Mouse (Mus musculus) adipocyte (in vitro differentiated cells): ENCODE results near the gene Thrap3.
"Not testable (repeated sequence)": the region's sequence is repeated elsewhere in the genome, so short reads cannot be mapped to it uniquely, and the experiment has no call there.

ENCODE experiments used
- DNase-seq: peaks from one replicate; pipeline ENCODE4 v3.0.0-alpha.2; 2016; ENCODE audit warnings: low spot score

Gene Thrap3

GRCm38 (mm10) chr4:126166084-126166483 lies 36.5 kb downstream of the Thrap3 start:
- DNase-seq = no peak

- DNase-seq = not testable (repeated sequence)
These were observed 37.5 kb downstream of the Thrap3 start for GRCm38 (mm10) chr4:126165092-126165491.

GRCm38 (mm10) chr4:126163685-126164084 lies 38.9 kb downstream of the Thrap3 start:
- DNase-seq = peak; percentile 69

- no peak for DNase-seq
These were observed 39.4 kb downstream of the Thrap3 start, which contains the start of gene Sh3d21 for GRCm38 (mm10) chr4:126163067-126163659. Sh3d21 (minus strand) TSS chr4:126163491.

- no peak for DNase-seq
These were observed 40.0 kb downstream of the Thrap3 start for GRCm38 (mm10) chr4:126162544-126163066.

- no peak for DNase-seq
These were observed 40.6 kb downstream of the Thrap3 start for GRCm38 (mm10) chr4:126161986-126162385.

GRCm38 (mm10) chr4:126161456-126161855 lies 41.1 kb downstream of the Thrap3 start:
- DNase-seq = no peak

GRCm38 (mm10) chr4:126160981-126161380 lies 41.6 kb downstream of the Thrap3 start:
- no peak for DNase-seq

GRCm38 (mm10) chr4:126159455-126159854 lies 43.1 kb downstream of the Thrap3 start:
- DNase-seq = no peak

- DNase-seq = no peak
These were observed 45.0 kb downstream of the Thrap3 start for GRCm38 (mm10) chr4:126157562-126157961.

- DNase-seq = no peak
These were observed 45.9 kb downstream of the Thrap3 start for GRCm38 (mm10) chr4:126156617-126157016.

GRCm38 (mm10) chr4:126155869-126156268 lies 46.7 kb downstream of the Thrap3 start:
- DNase-seq = no peak

GRCm38 (mm10) chr4:126155183-126155582 lies 47.4 kb downstream of the Thrap3 start:
- peak; percentile 31 for DNase-seq

- no peak for DNase-seq
These were observed 49.7 kb downstream of the Thrap3 start for GRCm38 (mm10) chr4:126152864-126153263.

GRCm38 (mm10) chr4:126151701-126152440 lies 50.7 kb downstream of the Thrap3 start:
- peak; percentile 17 for DNase-seq

- DNase-seq = no peak
These were observed 51.6 kb downstream of the Thrap3 start for GRCm38 (mm10) chr4:126150949-126151320.

- peak; percentile 98 for DNase-seq
These were observed 52.1 kb downstream of the Thrap3 start for GRCm38 (mm10) chr4:126150297-126150948.

GRCm38 (mm10) chr4:126149798-126150197 lies 52.8 kb downstream of the Thrap3 start:
- DNase-seq = no peak

- DNase-seq = peak; percentile 45
These were observed 53.4 kb downstream of the Thrap3 start for GRCm38 (mm10) chr4:126149041-126149676.

GRCm38 (mm10) chr4:126148161-126148961 lies 54.2 kb downstream of the Thrap3 start:
- peak; percentile 55 for DNase-seq

- no peak for DNase-seq
These were observed 54.9 kb downstream of the Thrap3 start, which contains the start of gene Eva1b for GRCm38 (mm10) chr4:126147533-126148160. Eva1b (plus strand) TSS chr4:126147744.
